Mouse (Mus musculus) inflammation-experienced regulatory T-cells, adult 6 months (primary cell): ENCODE measurements around the gene Synpo2l. TPM values are rescaled to one million over a fixed set of nuclear protein-coding genes. Genes with fewer than 3 reads are reported as not detected.
"Not testable (repeated sequence)": the region's sequence is repeated elsewhere in the genome, so short reads cannot be mapped to it uniquely, and the experiment has no call there.

ENCODE experiments used
- ATAC-seq: one replicate; pipeline ENCODE4 v1.8.0; 2017
- polyA plus RNA-seq, 3 experiments: library from polyadenylated mRNA; unstranded; fragments of 100-300 nt; shearing (Covaris generic); gene quantifications; one replicate each; pipeline ENCODE4 v1.2.1; 2017

Gene Synpo2l
- polyA plus RNA-seq = not detected

DNA sequence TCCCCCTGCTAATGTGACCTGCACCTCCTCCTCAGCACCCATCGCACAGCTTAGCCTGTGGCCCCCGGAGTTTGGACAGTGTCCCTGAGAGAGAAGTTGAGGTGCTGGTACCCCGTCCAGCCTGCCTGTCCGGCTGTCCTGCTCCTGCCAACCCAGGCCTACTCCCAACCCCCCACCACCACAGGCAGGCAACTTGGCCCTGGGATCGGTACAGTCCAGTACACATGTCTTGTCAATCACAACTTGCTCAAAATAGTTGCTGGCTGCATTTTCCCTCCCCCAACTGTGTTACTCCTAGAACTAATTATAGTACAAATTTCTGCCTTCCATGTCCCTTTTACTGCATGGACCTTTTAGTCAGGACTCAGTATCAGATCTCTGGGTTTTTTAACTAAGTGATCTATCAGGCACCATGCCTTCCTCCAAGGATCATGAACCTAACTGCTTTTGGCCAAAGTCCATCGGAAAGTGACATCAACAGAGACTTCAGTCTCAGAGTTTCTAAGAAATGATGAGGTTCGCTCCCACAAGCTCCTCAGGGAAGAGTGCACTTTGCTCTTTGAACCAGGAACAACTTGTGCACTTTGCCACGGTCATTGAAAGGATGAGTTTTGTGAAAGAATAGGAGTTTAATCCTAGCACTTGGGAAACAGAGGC lies at the start of gene Synpo2l:
Synpo2l (minus strand) TSS at position 201 of the 657 bp plus-strand sequence.
- no peak for ATAC-seq

DNA sequence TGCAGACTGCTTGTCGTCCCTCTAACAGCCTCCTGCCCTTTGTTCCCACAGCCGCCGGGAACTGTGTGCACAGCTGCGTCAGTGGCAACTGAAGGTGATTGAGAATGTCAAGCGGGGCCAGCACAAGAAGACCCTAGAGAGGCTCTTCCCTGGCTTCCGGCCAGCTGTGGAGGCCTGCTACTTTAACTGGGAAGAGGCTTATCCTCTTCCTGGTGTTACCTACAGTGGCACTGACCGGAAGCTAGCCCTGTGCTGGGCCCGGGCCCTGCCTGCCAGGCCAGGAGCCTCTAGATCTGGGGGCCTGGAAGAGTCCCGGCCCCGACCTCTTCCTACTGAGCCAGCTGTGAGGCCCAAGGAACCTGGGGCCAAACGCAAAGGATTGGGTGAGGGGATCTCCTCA lies 45.7 kb upstream of the Synpo2l start:
- no peak for ATAC-seq

DNA sequence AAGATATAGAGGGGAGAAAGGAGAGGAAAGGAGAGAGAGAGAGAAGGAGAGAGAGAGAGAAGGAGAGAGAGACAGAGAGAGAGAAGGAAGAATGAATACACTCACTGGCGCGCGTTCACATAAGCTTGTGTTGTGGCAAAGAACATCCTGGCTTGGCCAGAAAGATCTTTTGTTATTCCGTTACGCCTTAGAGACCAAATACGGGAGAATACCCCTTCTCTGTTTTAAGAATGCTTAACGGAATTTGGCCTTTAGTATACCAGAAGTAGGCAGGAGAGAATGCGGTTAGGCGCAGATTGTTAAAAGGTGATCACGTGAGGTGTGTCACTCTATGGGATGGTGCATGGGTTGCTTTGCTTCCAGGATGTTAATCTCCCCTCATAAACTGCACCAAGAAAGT lies 40.1 kb upstream of the Synpo2l start:
- peak; percentile 57 for ATAC-seq

DNA sequence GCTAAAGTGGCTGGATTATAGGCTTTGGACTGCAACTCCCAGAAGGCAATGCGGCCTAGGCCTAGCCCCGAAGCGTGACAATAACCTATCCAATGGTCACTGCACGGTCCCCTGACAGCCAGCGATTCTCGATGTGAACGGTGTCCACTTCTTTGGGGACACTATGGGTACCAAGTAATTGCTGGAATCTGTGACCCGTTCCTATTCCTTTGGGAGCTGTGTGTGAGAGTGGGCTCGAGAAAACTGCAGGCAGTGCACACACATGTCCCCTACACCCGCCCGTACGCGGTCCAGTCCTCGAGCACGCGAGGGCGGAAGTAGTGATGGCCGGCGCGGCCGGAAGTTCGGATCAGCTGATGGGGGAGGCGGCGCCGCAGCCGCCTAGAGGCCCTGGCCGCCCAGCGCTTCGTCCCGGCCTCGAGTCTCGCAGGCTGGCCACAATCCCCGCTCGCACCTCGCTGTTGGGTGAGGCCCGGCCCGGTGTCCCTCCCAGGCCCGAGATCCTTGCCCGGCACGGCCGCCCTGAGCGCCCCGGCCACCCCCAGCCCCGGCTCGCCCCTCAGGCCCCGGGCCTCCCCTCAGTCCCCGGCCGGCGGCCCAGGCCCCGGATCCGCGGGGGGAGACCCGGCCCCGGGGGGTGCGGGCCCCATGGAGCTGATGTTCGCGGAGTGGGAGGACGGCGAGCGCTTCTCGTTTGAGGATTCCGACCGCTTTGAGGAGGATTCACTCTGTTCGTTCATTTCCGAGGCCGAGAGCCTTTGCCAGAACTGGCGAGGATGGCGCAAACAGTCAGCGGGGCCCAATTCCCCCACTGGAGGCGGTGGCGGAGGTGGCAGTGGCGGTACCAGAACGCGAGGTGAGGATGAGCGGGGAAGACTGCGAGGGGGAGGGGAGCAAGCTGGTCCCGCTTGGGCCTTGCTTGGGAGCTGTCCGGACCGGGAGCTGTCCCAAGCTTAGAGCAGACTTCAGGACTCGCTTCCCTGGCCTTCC lies 39.3 kb upstream of the Synpo2l start, which contains the start of gene Zswim8:
Zswim8 (plus strand) TSS at position 352 of the 990 bp plus-strand sequence.
- ATAC-seq = peak; percentile 56

DNA sequence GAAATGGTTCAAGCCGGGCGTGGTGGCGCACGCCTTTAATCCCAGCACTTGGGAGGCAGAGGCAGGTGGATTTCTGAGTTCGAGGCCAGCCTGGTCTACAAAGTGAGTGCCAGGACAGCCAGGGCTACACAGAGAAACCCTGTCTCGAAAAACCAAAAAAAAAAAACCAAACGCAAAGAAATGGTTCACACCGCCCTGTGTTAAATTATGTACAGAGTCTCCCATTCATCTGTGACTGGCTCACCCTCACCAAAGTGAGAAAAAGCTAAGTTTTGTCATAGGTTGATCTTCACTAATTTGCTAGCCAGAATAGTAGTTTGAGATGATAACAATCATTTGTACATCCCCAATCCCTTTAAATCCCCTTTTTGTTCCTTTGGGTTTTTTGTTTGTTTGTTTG lies 35.3 kb upstream of the Synpo2l start:
- not testable (repeated sequence) for ATAC-seq

DNA sequence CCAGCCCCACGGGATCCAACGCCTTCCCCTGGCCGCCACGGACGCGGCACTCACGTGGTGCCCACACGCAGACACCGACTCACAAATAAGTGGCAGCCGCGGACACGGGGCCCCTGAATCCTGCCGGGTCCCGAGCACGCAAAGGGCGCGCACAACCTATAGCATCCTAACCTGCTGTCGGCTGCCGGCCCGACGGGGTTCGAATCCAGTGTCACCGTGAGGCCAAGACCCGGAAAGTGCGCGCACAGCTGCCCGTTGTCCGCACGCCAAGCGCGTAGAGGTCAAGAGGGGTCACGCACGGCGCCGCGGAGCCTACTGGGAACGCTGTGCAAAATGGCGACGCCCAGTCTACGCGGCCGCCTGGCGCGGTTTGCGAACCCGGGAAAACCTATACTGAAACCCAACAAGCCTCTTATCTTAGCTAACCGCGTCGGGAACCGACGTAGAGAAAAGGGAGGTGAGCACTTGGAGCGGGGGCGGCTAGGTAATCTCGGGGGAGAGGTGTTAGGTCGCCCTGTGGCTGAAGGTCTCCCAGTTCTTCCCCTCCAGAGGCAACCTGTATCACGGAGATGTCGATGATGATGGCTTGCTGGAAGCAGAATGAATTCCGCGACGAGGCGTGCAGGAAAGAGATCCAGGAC lies 34.7 kb upstream of the Synpo2l start, which contains the start of gene Chchd1:
Chchd1 (plus strand) TSS at position 266 of the 641 bp plus-strand sequence.
- peak; percentile 65 for ATAC-seq

DNA sequence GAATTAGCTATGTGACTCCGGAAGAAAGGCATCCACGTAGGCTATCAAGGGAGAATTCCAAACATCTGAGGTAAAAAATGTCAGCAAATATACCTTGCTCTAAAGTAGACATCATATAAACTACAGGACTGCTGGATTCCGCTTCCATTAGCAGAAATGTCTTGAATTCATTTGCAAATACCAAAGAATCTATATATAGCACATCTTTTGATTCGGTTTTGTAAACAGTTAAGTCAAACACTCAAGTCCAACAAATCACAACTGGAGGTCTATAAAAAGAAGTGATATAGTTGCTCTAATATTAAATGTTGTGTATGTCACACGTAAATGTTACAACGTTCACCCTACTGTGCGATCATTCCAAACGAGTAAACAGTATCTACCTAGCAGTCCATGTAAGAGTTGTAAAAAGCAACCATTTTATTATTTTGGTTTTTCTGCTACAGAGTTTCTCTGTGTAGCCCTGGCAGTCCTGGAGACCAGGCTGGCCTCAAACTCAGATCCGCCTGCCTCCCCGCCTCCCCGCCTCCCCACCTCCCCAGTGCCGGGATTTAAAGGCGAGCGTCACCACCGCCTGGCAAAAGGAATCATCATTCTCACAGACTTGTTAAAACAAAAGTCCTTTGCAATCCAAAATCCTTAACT lies 34.1 kb upstream of the Synpo2l start:
- ATAC-seq = no peak

DNA sequence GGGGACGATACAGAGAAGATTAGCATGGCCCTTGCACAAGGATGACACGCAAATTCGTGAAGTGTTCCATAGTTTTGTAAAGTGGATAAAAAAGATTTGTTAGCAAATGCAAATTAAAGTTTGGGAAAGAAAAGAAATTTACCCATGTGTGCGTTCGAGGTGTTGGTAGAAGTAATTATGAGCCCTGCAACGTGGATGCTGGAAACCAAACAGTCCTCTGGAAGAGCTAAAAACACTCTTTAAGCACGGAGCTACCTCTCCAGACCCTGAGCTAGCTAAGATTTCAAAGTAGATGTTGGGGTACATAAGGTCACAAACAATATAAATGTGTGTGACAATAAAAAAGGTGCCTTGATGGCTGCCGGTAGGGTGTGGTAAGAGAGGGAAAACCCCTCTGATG lies 33.4 kb upstream of the Synpo2l start:
- no peak for ATAC-seq

DNA sequence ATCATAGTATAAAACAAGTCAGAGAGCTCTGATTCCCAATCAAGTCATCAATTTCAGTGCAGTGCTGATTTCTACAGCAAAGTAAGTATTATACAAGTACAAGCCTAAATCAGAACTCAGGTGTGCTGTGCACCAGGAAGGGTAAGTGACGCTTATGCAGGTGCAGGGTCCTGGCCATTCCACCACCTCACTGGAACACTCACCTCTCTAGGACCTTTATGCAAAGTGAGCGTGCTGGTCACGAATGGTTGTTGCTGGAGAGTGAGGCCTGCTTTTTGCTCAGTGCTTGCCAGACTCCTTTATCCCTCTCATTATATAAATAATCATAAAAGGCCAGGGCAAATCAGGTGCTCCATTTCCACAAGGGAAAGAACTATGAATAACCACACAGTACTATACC lies 32.2 kb upstream of the Synpo2l start:
- no peak for ATAC-seq

DNA sequence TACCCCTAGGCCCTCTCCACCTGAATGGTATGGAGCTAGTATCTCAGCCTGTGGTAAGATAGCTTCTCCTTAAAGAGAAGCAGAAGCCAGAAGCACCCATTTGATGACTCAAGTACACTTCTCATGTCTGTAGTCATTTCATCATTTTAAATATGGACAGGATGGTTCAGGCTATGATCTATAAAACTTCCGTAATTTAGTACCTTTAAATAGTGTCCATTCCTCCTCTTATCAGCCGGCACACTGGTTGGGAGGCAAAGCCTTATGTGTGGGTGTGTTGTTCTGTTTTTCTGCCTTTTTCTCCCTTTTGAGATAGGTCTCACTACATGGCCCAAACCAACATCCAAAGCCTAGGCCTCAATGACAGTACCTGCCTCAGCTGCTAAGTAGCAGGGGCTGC lies 30.4 kb upstream of the Synpo2l start:
- no peak for ATAC-seq

DNA sequence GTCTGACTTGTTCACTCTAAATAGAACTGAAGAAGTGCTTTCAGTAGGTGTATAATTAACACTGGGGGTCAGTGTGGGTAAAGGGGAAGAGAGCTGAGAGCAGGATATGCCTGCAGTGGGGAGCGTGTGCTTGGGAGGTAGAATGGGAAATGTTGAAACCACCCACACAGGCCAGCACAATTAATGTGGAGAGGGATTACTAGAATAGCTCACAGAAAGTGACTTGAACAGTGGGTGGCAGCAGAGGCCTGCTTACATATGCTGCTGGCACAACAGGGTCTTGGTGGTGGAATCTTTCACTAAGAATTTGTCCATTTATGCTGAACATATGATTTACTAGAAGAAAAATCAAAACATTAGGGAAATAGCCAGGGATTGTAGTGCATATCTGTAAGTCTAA lies 28.8 kb upstream of the Synpo2l start:
- ATAC-seq = no peak

DNA sequence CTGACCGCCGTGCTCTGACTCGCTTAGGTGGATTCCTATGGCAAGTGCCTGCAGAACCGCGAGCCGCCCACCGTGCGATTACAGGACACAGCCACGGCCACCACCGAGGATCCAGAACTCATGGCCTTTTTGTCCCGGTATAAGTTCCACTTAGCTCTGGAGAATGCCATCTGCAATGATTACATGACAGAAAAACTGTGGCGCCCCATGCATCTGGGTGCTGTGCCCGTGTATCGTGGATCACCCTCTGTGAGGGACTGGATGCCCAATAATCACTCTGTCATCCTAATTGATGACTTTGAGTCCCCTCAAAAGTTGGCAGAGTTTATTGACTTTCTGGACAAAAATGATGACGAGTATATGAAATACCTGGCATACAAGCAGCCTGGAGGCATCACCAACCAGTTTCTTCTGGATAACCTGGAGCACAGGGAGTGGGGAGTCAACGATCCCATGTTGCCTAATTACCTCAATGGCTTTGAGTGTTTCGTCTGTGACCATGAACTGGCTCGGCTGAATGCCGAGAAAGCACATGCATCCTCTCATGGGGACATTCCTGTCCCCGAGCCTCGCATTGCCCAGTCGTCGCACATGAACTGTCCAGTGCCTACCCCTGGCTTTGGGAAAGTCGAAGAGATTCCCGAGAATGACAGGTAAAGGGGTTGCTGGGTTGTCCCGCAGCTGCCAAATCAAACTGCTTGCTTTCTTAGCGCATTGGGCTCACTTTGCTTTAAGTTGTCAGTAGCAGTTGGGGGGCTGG lies 27.8 kb upstream of the Synpo2l start:
- ATAC-seq = no peak

DNA sequence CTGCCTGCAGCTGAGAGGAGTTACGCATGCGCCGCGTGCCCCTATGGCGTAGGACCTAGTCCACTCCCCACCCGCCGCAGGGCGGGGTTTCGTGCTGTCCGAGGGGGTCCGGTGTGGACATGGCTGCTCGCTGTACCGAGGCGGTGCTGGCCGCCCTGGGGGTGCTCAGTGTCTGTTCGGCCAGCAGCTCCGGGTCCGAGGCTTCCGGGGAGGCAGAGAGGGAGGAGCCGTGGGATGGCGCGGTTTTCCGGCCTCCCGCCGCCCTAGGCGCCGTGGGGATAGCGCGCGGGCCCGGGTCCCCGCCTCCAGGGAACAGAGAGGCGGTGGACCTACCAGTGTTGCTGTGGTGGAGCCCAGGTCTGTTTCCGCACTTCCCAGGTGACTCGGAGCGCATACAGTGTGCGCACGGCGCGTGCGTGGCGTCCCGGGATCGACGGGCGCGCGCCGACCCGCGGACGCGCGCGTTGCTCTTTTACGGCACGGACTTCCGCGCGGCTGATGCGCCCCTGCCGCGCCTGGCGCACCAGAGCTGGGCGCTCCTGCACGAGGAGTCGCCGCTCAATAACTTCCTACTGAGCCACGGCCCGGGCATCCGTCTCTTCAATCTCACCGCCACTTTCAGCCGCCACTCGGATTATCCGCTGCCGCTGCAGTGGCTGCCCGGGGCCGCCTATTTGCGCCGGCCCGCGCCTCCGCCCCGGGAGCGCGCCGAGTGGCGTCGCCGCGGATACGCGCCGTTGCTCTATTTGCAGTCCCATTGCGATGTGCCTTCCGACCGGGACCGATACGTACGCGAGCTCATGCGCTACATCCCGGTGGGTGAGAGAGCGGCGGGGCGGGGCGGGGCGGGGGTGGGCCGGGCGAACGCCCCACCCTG lies 27.0 kb upstream of the Synpo2l start, which contains the start of gene Fut11:
Fut11 (plus strand) TSS at position 85 of the 877 bp plus-strand sequence.
- peak; percentile 82 for ATAC-seq

DNA sequence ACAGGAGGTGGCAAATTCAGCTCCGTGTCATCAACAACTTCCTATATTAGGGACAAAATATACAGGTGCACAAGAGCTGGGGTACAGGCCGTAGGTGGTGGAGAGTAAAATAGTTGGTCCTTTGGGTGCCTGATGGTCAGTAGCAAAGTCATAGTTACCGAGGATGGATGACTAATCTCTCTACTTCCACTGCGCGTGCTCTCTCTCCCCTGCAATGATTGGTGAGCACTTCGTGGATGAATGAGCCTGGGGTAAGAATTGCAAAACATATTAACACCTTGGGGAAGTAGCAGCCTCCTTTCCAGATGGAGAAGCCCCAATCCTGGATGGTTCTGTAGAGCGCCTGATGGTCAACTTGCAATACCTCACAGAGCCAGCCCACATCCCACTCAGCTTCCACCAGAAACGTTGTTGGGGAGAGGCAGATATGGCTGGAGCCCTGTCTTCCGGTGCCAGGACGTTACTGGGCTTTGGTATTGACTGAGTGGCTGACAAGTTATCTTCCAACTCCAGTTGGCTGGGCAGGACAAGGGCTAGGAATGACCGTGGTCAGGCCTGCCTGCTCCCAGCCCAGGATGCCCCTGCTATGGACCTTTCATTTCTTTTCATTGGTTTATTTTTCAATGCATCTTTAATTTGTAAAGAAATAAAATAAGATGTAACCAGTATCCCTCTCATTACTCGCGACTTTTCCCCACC lies 26.2 kb upstream of the Synpo2l start:
- no peak for ATAC-seq

DNA sequence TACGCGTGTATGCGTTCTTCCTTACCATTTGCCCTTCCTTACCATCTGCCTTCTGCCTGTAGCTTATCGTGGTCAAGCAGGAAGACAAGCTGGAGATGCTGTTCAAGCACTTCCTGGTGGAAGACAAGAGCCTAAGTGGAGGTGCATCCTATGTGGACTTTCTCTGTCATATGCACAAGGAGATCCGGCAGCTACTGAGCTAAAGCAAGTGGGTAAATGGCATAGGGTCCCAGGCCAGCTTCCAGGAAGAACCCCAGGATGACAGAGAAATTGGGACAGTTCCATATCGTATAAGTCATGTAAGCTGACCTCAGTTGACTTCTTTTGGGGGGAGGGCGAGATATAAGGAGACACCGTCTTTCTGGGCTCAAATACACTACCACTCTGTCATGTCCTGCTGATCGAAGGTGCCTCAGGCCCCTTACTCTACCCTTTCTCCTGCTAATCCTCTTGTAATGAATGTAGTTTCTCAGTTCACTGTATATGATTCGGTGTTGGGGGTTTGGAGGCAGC lies 25.5 kb upstream of the Synpo2l start:
- no peak for ATAC-seq

DNA sequence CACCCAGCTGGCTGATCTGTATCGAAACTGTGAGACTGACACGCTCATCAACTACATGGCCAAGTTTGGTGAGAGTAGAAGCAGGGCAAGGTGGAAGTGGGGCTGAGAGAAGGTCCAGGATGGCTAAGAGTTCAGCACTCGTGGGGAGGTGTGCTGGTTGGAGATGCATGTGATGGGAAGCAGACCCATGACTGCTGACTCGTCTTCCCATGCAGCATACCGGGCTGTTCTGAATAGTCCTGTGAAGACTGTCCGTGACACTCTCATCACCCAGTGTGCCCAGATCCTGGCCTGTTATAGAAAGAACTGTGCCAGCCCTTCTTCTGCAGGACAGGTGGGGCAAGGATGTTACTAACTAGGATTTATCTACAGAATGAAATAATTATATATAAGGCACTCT lies 23.6 kb upstream of the Synpo2l start:
- ATAC-seq = no peak

DNA sequence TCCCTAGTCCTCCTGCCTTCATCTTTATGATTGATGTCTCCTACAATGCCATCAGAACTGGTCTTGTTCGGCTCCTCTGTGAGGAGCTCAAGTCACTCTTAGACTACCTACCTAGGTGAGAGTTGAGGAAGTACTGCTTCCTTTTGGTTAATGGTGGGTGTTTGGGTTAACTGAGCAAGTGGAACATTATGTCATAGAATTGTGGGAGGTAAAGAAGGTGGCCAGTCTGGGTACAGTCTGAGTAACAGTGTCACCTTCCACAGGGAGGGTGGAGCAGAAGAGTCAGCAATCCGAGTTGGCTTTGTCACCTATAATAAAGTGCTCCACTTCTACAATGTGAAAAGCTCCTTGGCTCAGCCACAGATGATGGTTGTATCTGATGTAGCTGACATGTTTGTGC lies 20.9 kb upstream of the Synpo2l start:
- ATAC-seq = peak; percentile 77

DNA sequence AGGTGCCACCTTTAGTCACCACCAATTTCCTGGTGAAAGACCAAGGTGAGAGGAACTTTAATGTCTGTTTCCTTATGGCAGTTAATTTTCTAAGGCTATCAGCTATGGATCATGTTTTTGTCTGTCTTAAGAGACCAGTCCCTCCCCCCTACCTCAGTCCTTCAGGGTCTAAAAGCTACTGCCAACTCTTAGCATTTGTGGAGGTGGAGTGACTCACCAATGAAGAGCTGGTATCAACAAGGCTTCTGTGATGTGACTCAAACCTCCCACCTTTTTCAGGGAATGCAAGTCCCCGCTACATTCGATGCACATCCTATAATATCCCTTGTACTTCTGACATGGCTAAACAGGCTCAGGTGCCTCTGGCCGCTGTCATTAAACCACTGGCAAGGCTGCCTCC lies 18.4 kb upstream of the Synpo2l start:
- no peak for ATAC-seq

DNA sequence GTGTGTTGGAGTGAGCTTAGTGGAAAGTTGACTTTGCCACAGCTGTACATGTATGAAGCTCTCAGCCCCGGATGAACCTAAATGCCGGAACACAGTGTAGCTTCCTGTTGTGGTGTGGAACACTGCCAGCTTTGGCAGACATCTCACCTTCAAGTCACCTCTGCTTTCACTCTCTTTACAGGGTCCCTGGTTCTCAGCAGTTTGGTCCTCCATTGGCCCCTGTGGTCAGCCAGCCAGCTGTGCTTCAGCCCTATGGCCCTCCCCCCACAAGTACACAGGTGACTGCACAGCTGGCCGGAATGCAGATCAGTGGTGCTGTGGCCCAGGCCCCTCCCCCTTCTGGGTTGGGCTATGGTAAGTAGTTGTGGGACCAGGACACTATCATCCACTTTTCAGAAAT lies 14.3 kb upstream of the Synpo2l start:
- peak; percentile 98 for ATAC-seq

DNA sequence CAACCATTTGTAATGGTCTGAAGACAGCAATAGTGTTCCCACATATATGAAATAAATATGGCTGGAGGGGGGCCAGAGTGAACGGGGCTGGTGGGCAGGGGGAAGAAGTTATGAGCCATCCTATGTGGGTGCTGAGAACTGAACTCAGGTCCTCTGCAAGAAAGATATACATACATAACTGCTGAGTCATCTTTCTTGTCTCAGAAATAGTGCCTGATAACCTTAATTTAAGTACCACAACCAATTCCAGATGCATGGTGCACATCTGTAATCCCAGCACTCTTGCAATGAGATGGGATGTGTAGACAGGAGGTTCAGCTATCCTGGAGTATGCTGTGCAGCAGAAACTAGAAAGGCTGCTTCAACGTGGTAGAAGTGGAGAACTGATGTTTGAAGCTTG lies 13.6 kb upstream of the Synpo2l start:
- ATAC-seq = no peak
